Mouse (Mus musculus) right cerebral cortex, adult 18-20 months (tissue): ENCODE results near the gene Nectin2.
"Not testable (repeated sequence)": the region's sequence is repeated elsewhere in the genome, so short reads cannot be mapped to it uniquely, and the experiment has no call there.

Experiments used
- DNase-seq: peaks from one replicate; pipeline ENCODE4 v3.0.0; 2022; ENCODE audit warnings: mixed read lengths

Nectin2 gene

GRCm38 (mm10) chr7:19750217-19751069 lies at the start of gene Nectin2:
TSS of gene Nectin2 (minus strand) at chr7:19750483.
- peak; percentile 76 for DNase-seq

- DNase-seq = peak; percentile 46
Measured at GRCm38 (mm10) chr7:19796697-19797588, 46.7 kb upstream of the Nectin2 start, which contains the start of gene Cblc. TSS of gene Cblc (minus strand) at chr7:19796809.

DNA sequence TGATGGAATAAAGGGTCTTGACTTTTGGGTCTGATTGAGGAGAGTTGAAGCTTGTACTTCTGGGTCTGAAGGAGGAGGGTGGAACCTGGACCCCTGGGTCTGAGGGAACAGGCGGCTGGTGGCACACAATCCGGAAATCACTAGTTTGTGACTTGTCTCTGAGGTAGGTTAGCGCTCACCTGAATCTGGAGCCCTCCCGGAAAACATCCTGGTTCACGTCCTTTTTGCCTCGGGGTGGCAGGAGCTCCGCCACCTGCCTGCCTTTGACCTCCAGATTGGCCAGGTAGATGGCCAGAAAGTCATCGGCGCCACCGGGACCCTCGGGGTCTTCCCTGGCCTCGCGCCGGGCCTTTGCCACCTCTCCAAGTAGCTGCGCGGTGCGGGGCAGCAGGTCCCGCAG lies 46.0 kb upstream of the Nectin2 start:
- DNase-seq = no peak

DNA sequence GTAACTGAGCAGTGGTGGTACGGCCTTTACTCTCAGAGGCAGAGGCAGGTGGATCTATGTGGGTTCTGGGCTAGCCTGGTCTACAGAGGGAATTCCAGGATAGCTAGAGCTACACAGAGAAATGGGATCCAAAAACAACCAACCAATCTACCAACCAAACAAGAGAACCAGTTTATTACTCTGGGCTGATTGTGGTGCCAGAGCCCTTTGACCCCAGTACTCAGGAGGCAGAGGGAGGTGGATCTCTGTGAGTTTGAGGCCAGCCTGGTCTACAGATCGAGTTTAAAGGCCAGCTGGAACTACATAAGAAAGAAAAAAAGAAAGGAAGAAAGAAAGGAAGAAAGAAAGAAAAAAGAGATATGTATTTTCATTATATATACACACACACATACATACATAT lies 45.0 kb upstream of the Nectin2 start:
- DNase-seq = no peak

GRCm38 (mm10) chr7:19792701-19793630 lies 42.7 kb upstream of the Nectin2 start:
- DNase-seq = no peak

DNA sequence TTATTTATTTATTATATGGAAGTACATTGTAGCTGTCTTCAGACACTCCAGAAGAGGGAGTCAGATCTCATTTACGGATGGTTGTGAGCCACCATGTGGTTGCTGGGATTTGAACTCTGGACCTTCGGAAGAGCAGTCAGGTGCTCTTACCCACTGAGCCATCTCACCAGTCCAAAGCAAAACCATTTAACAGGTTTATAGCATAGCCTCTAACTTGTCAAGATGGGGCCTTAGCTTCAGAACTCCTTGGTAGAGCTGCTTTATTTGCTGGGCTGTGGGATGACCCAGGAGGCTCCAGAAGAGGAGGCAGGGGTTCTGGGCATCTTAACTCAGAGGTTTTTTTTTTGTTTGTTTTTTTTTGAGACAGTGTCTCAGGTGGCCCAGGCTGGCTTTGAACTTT lies 41.2 kb upstream of the Nectin2 start:
- DNase-seq = not testable (repeated sequence)

DNA sequence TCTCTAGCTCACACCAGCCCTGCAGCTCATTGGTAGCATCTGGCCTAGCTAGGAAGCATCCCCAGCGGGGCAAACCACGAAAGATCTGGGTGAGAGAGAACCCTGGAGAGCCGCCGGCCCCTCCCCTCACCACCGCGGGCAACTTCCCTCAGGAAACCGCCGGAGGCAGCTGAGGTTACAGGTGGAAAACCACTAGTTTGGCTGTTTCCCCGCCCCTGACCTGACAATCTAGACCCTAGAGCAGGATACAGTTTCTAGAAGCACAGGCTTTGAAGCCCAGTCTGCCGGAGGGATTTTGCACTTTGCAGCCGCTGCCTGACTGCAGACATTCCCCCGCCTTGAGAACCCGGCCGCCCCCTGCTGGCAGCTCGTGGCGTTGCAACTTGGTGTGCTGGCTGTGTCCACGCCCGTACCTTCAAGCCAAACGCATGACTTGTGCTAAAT lies 39.6 kb upstream of the Nectin2 start:
- peak; percentile 82 for DNase-seq

DNA sequence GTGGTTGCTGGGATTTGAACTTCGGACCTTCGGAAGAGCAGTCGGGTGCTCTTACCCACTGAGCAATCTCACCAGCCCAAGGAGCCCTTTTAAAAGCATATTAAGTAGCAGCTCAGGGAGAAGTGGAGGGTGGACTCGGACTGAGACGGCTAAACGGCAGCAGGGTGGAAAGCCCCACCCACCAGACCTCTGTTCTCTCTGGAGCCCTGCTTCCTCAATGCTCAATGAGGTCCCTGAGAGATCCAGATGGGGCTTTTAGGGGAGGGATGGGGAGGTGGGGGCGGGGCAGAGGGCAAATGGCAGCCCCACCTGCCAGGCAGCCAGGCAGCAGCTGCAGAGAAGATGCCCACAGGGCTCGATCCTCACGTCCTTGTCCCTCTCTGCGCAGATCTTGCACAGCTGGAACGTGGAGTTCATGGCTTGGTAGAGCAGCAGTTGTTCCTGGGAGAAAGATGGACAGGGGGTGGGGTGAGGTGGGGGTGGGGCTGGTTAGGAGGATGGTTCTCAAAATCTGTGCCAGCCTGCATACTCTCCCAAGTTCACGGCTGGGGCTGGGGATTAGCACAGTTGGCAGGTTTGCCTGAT lies 35.7 kb upstream of the Nectin2 start:
- DNase-seq = no peak

DNA sequence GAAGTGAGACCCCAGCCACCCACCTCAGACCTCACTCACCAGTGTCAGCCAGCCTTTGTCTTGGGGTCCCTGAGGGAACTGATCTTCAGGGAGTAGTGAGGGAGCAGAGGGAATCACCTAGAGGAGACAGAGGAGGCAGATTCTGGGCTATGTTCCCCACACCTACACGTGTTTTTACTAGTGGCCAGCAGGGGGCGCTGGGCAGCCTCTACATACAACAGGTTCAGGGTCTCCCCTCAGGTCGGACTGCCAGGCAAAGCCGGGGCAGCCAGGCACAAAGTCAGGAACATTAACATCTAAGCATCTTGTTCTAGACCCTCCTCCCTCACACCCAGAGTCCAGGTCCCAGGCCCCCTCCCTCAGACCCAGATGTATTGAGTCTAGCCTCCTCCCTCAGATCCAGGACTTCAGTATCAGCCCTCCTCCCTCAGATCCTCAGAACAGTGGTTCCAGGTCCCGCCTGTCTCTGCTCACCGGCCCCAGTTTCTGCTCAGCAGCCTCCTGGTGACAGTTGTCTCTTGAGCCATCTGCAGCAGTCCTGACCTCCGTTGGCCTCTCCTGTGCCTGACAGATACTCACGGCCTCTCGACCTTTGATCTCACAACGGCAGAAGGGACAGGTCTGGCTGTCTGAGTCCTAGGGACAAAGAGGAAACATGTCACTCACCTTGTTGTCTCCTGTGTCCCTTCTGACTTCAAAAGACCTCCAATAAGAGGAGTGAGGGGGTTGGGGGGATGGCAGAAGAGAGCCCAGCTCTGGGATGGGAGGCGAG lies 34.7 kb upstream of the Nectin2 start:
- no peak for DNase-seq

DNA sequence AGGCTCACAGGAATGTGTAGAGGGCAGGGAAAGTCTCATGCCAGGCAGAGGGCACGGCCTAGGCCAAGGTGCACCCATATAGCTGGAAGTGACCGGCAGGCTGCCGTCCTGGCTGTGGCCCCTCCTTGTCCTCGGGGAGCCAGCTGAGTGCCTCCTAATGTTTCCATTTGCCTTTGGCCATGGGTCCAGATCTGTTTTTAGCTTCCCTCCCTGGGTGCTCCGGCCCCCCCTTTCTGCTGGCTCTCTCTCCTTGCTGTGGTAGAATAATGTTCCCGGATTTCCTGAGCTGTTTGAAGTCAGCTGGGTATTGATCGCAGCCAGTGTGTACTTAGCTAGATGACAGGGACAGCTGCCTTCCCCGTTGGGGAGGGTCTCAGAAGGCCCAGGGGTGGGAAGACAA lies 33.3 kb upstream of the Nectin2 start:
- no peak for DNase-seq

DNA sequence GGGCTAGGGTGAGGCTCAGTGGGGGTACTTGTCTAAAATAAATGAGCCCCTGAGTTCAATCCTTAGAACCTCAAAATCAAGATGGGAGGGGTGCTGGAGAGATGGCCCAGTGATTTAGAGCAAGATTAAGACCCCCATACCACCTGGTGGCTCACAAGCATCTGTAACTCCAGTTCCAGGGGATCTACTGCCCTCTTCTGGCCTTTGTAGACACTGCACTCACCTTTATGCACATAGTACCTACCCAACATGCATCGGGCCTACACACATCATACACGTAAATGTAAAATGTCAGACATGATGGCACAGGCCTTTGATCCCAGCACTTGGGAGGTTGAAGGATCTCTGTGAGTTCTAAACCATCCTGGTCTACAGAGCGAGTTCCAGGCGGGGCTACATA lies 32.4 kb upstream of the Nectin2 start:
- no peak for DNase-seq

DNA sequence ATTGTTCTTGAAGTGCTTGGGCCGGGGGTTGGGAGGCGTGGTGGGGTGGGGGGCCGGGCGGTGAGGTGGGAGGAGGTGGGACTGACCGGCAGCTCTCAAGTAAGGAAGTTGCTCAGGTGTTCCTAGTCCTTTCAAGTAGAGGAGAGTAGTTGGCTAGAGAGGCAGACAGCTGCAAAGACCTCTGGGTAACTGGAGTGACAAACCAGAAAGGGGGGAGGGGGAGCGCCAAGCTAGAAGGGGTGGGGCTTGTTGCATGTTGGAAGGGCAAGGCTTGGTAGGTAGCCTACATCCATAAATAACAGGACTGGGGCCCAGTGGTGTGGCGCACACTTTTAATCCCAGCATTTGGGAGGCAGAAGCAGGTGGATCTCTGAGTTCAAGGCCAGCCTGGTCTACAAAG lies 31.5 kb upstream of the Nectin2 start:
- no peak for DNase-seq

GRCm38 (mm10) chr7:19779903-19780302 lies 29.6 kb upstream of the Nectin2 start:
- DNase-seq = no peak

DNA sequence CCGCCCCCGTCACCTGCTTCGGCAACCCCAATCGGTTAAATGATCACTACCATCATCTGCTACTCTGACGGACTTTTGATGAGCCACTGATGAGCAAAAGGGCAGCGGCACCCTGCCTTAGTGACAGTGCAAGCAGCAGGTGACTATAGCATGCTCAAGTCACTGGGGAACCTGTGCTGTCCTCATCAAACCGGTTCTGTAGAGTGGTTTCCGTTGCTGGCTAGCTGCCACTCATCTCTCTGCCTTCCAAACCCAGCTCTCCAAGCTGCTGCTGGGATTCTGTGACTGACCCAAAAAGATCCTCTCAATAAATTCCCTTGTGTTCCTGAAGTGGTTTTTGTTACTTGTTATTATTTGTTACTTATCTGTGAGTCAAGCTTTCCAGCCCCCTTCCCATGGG lies 28.4 kb upstream of the Nectin2 start:
- no peak for DNase-seq

DNA sequence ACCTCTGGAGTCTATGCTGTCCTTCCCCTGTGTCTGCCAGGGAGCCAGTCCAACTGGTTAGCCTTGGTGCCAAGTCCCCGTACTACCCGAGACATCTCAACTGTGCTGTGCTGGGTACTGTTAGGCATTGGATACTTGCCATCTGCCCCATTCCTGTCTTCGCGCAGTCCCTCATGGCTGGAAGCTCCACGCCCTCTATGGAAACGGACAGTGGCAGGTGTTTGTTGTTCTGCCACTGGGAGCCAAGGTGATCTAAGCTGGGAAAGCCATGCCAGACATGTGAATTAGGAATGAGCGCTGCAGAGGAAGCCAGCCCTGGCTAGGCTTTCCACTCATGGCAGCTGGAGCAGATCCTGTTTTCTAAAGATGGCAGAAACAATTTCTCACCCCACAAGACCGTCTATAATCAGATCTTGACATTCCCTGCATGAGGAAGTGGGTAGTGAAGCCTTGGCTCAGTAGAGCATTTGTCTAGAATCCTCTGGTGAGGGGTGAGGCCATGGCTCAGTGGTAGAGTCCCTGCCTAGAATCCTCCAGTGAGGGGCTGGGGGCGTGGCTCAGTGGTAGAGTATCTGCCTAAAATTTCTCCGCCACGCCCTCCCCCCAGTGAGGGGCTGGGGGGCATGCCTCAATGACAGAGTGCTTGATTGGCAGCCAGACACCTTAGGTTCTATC lies 26.9 kb upstream of the Nectin2 start:
- DNase-seq = no peak

- no peak for DNase-seq
Measured at GRCm38 (mm10) chr7:19771682-19772081, 21.4 kb upstream of the Nectin2 start.

- no peak for DNase-seq
Measured at GRCm38 (mm10) chr7:19770984-19771391, 20.7 kb upstream of the Nectin2 start, which contains the start of gene Bcam. TSS of gene Bcam (minus strand) at chr7:19771016.

DNA sequence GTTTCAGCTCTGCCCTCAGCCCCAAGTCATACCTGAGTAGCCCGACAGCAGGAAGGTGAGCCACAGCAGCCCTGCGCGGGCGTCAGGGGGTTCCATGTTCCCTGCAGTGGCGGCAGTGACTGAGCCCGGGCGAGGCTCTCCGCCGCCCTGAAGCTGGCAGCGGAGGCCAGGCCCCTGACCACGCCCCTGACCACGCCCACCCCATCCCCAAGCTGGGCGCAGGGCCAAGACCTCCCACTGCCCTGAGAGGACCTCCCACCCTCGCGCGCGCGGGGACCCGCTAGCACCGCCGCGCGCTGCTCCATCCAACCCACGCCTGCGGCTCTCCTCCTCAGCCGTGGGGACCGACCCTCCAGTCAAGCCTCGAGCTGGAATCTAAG lies 20.1 kb upstream of the Nectin2 start:
- DNase-seq = peak; percentile 52

- DNase-seq = no peak
Measured at GRCm38 (mm10) chr7:19769434-19770374, 19.4 kb upstream of the Nectin2 start.

GRCm38 (mm10) chr7:19769001-19769400 lies 18.7 kb upstream of the Nectin2 start:
- DNase-seq = no peak
